In the genomic region with DNA sequence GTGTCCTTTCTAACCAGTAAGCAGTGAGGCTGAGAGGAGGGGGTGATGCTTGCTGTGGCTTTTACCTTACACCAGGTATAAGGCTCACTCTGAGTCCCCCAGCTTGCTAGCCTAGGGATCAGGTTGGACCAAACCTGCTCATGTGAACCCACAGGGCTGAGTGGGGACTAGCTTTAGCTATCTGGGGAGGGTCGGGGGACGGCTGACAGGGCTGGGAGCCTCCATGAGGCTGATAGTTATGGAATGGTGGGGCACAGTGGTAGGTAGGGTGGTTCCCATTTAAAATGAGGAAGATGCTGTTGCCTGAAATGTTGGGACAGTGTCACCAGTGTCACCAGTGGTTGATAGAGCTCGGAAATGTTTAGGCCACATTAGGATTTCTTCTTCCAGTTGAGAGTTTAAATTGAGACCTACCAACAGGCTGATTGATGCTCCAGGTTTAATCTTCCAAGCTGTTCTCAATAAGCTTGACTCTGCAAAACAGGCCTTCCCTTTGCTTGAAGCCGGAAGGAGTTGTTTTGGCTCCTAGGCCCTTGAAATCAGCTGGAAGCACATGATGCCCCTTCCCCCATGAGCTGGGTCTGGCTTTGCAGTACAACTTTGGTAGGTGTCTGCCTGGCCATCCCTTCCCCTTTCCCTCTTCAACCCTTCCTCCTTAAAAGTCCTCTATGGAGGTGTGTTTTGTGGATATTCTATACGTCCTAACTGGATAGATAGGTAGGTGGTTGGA, we compare ENCODE assay signal across 8 mouse cellular contexts. TPM values are rescaled to one million over a fixed set of nuclear protein-coding genes. Genes with fewer than 3 reads are reported as not detected.
DNase-seq lines count a peak whose midpoint lies in the region; ATAC-seq and TF ChIP-seq lines count a peak whose summit lies in the region.

No protein-coding gene starts in this region.

- H3K4me2 ChIP-seq in hindbrain, embryonic 15.5 days = peak overlapping the region; percentile 93
- peak overlapping the region; percentile 71 for H3K4me2 ChIP-seq in lung, postnatal 0 days (replicated peaks; ENCODE audit: low read depth, low read length)

- TF ChIP-seq CTCF in gastrocnemius, adult 2 months (IDR thresholded peaks at IDR 0.05) = no peak
- no peak for TF ChIP-seq CTCF in lung, postnatal 0 days (IDR thresholded peaks at IDR 0.05)
- no peak for TF ChIP-seq CTCF in thymus, adult 2 months (IDR thresholded peaks at IDR 0.05; ENCODE audit: borderline replicate concordance, control insufficient read depth, extremely low read depth, insufficient read depth, low read length, poor library complexity)

- intact Hi-C loops in gastrocnemius, adult 2 months (cut with DNase I) = loop anchor here (5.0 kb wide), 1 partner anchor 92 kb away; the partner anchor contains the start of gene Etv3

- H3K9ac ChIP-seq in hindbrain, embryonic 15.5 days = peak overlapping the region; percentile 84
- H3K9ac ChIP-seq in lung, postnatal 0 days (replicated peaks; ENCODE audit: low read depth) = peak overlapping the region; percentile 91

- H3K27me3 ChIP-seq in embryonic facial prominence, embryonic 10.5 days (replicated peaks; ENCODE audit: low read depth, poor library complexity, severe bottlenecking) = 0 out of 2 replicates have a peak, but pooled peaks cover 4% of the 10 kb centered on the region
- H3K27me3 ChIP-seq in hindbrain, embryonic 15.5 days = no peaks in the 10 kb centered on the region
- no peaks in the 10 kb centered on the region for H3K27me3 ChIP-seq in lung, postnatal 0 days (replicated peaks; ENCODE audit: insufficient read depth, low read length)
- H3K27me3 ChIP-seq in thymus, adult 2 months (ENCODE audit: control insufficient read depth, insufficient read depth, low read length) = no peaks in the 10 kb centered on the region

- DNase-seq in gastrocnemius, adult 2 months = no peak
- DNase-seq in gastrocnemius, adult 18-20 months (ENCODE audit: low spot score) = no peak
- no peak for DNase-seq in embryonic facial prominence, embryonic 10.5 days (ENCODE audit: low spot score)
- no peak for DNase-seq in lung, postnatal 0 days (ENCODE audit: low spot score)
- no peak for DNase-seq in frontal cortex, postnatal 36 days (ENCODE audit: low spot score in 2 of 2)
- DNase-seq in thymus, adult 2 months = no peak

- TF ChIP-seq POLR2A in thymus, adult 2 months (IDR thresholded peaks at IDR 0.05; ENCODE audit: control insufficient read depth, extremely low read depth, insufficient read depth, low read length, poor library complexity) = no peak

- no peak for ATAC-seq in hindbrain, embryonic 15.5 days (ENCODE audit: low FRiP score, low read depth)
- no peak for ATAC-seq in lung, postnatal 0 days
- ATAC-seq in inflammation-experienced regulatory T-cells, adult 6 months = no peak

- WGBS in embryonic facial prominence, embryonic 10.5 days = 62% methylated on average over 5 of the region's 5 CpGs
- WGBS in hindbrain, embryonic 15.5 days = 46% methylated on average over 5 of the region's 5 CpGs
- 16% methylated on average over 5 of the region's 5 CpGs for WGBS in lung, postnatal 0 days
- 93% methylated on average over 5 of the region's 5 CpGs for WGBS in thymus, adult 2 months

- H3K27ac ChIP-seq in gastrocnemius, adult 2 months = peak overlapping the region; percentile 98
- peak overlapping the region; percentile 11; the same call in 1 of the 2 replicates for H3K27ac ChIP-seq in embryonic facial prominence, embryonic 10.5 days (replicated peaks)
- peak overlapping the region; percentile 10; the same call in 1 of the 2 replicates for H3K27ac ChIP-seq in hindbrain, embryonic 15.5 days (replicated peaks)
- H3K27ac ChIP-seq in lung, postnatal 0 days (ENCODE audit: low read length) = no peak overlapping the region
- H3K27ac ChIP-seq in thymus, adult 2 months (ENCODE audit: control insufficient read depth, insufficient read depth, low read length) = no peak overlapping the region

- H3K36me3 ChIP-seq in embryonic facial prominence, embryonic 10.5 days (replicated peaks) = peaks cover 10% of the 10 kb centered on the region; the same call in 1 of the 2 replicates
- H3K36me3 ChIP-seq in hindbrain, embryonic 15.5 days = no peaks in the 10 kb centered on the region
- no peaks in the 10 kb centered on the region for H3K36me3 ChIP-seq in lung, postnatal 0 days (ENCODE audit: insufficient read depth, low read length)
- H3K36me3 ChIP-seq in thymus, adult 2 months (ENCODE audit: control insufficient read depth, insufficient read depth, low read length) = no peaks in the 10 kb centered on the region

- no peaks in the 10 kb centered on the region for H3K9me3 ChIP-seq in embryonic facial prominence, embryonic 10.5 days
- no peaks in the 10 kb centered on the region for H3K9me3 ChIP-seq in hindbrain, embryonic 15.5 days
- no peaks in the 10 kb centered on the region for H3K9me3 ChIP-seq in lung, postnatal 0 days (ENCODE audit: low read length)

- peak overlapping the region; percentile 91 for H3K4me3 ChIP-seq in gastrocnemius, adult 2 months
- peak overlapping the region; percentile 86 for H3K4me3 ChIP-seq in embryonic facial prominence, embryonic 10.5 days
- peak overlapping the region; percentile 80 for H3K4me3 ChIP-seq in hindbrain, embryonic 15.5 days
- H3K4me3 ChIP-seq in lung, postnatal 0 days (ENCODE audit: low read depth, low read length) = peak overlapping the region; percentile 73
- H3K4me3 ChIP-seq in thymus, adult 2 months (ENCODE audit: control insufficient read depth, insufficient read depth, low read length) = no peak overlapping the region

- TF ChIP-seq EP300 in lung, postnatal 0 days (IDR thresholded peaks at IDR 0.05) = no peak

- H3K4me1 ChIP-seq in embryonic facial prominence, embryonic 10.5 days = peaks cover 50% of the 10 kb centered on the region
- peaks cover 46% of the 10 kb centered on the region for H3K4me1 ChIP-seq in hindbrain, embryonic 15.5 days (replicated peaks)
- peaks cover 27% of the 10 kb centered on the region for H3K4me1 ChIP-seq in lung, postnatal 0 days (ENCODE audit: insufficient read depth, low read depth, low read length)
- H3K4me1 ChIP-seq in thymus, adult 2 months (replicated peaks; ENCODE audit: control insufficient read depth, insufficient read depth, low read length) = peaks cover 17% of the 10 kb centered on the region

RNA-seq across cellular contexts. Expression of gene Arhgef11, which starts 1.8 kb away (rescaled TPM):
- 10 to 100 TPM; 16.5 to 17.3 TPM for total RNA-seq in gastrocnemius, adult 2 months (2021)
- 10 to 100 TPM; 18.5 to 19.9 TPM for total RNA-seq in gastrocnemius, adult 18-20 months (2021)
- polyA plus RNA-seq in embryonic facial prominence, embryonic 10.5 days (2016; fragmentation: Nextera tagmentation; extraction: Ambion mirVana) = 16.0 and 16.9 TPM in 2 replicates
- polyA plus RNA-seq in hindbrain, embryonic 15.5 days (2015; fragmentation: Nextera tagmentation; extraction: Ambion mirVana) = 22.0 and 23.7 TPM in 2 replicates
- 9.8 and 10.7 TPM in 2 replicates for polyA plus RNA-seq in lung, postnatal 0 days (2015; fragmentation: Nextera tagmentation; extraction: Ambion mirVana)
- 32.1 and 37.0 TPM in 2 replicates for polyA plus RNA-seq in thymus, adult 2 months (2012; rRNA removed)
- polyA plus RNA-seq in inflammation-experienced regulatory T-cells, adult 6 months (2017; shearing (Covaris generic)) = 1 to 10 TPM; 2.0 to 4.4 (median 4.0) TPM

Comparison
In these comparisons a context has a peak if more than half of its experiments do, and no peak if none do; other contexts are left out.
1. H3K27ac ChIP-seq: peak in gastrocnemius, adult 2 months (single experiment), embryonic facial prominence, embryonic 10.5 days (single experiment) and hindbrain, embryonic 15.5 days (single experiment); none in lung, postnatal 0 days (single experiment) and thymus, adult 2 months (single experiment).